Mouse (Mus musculus) gastrocnemius, postnatal 36 days (tissue): Measurements from ENCODE around the gene Cnpy2. TPM values are rescaled to one million over a fixed set of nuclear protein-coding genes. Genes with fewer than 3 reads are reported as not detected.

Experiments used
- DNase-seq, 2 experiments: peaks; one replicate each; pipeline ENCODE4 v3.0.0; 2022
- intact Hi-C: fragments of 180-260 bp; cut with DNase I; formaldehyde crosslinking; loops from one replicate; pipeline ENCODE4 v1.15.1; 2025
- total RNA-seq, 2 experiments: library from RNA; stranded (reverse); gene quantifications; 2 replicates each; pipeline ENCODE4 v1.2.3; 2021

Cnpy2 gene
- total RNA-seq, 2 experiments from 2014 or later, result 41.6 to 45.4 TPM

GRCm38 (mm10) chr10:128359226-128359625 is 37.0 kb downstream of the Cnpy2 start:
- intact Hi-C loops, result no loop called here
- no peak for DNase-seq

GRCm38 (mm10) chr10:128361836-128362235 is 39.6 kb downstream of the Cnpy2 start:
- no peak for DNase-seq
- intact Hi-C loops, result no loop called here

DNA sequence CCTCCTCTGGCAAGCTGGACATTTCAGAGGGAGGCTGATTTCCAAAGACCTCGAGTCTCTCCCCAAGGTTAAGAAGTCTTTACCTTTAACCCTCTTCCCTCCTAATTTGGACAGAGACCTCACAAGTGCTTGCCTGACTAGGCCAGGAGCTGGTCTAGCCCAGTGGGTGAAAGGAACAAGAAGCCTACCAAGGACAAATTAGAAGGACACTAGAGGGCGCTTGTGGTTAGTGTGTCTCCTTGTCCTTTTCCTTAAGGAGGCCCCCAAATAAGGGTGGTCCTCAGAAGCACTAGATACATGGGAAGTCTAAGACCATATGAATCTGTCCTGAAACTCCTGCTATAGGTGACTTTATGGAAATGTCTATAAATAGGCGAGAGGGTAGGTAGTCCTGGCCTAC is 40.3 kb downstream of the Cnpy2 start:
- intact Hi-C loops, result no loop called here
- no peak for DNase-seq

DNA sequence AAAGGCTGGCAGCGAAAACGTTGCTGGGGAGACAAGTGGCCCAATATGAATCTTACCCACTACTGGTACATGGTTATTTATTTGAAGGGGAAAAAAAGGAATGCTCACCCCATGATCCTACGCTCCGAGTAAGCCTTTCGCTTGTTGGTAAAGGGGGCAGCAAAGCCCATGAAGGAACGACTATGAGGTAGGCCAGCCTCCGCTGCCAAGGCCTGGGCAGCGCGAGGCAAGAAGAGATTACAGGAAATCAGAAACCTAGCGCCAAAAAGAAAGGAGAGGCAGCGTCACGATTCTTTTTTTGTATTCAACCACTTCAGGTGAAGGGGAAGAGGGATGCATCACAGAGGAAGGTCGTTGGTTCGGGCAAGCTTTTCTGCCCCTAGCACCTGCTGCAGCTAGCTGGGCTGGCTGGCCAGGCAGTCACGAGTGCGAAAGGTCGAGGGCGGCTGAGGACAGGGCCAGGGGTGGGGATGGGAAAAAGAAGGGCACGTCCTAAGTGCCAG is 45.7 kb downstream of the Cnpy2 start:
- no peak for DNase-seq
- intact Hi-C loops, result no loop called here

DNA sequence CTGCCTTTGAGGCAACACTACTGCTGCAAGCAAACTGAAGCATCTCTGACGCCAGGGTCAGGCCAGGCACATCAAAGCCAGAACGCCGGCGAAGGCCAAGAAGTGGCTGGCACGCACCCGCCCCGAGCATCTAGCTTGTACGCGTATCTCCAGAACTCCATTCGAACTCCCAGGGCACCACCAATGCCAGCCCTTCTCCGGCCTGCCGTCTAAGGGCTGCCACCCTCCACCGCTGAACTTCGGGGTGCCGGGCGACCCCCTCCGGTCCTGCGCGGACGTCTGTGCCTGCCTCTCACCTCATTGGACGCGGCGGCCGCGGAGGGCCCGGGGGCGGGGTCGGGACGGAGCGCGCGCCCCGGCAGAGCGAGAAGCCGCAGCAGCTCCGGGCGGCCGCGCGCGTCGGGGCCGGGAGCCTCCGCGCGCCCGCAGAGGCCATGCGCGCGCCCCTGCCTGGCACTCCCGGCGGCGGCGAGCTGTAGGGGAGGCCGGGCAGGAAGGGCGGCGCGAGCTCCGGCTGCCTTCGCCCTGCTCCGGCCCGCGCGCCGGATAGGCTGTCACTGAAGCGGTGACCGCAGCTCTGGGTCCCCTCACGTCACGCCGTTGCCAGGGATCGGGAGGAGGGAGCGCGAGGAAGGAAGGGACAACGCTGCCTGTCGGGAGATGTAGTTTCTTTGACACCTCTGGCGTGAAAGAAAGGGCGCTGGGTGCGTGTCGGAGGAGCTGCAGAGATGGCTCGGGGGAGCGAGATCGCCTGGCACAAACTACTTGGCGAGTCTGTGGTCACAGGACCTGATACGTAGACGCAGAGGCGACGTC is 46.4 kb downstream of the Cnpy2 start, which contains the start of gene Coq10a:
Gene Coq10a, minus strand, starts transcription at position 596 of the 816 bp plus-strand sequence.
- peak; percentile 88 to 89 for DNase-seq
- intact Hi-C loops, result no loop called here

- intact Hi-C loops, result no loop called here
- DNase-seq, result no peak
These were observed 46.9 kb downstream of the Cnpy2 start for GRCm38 (mm10) chr10:128369218-128369543.

DNA sequence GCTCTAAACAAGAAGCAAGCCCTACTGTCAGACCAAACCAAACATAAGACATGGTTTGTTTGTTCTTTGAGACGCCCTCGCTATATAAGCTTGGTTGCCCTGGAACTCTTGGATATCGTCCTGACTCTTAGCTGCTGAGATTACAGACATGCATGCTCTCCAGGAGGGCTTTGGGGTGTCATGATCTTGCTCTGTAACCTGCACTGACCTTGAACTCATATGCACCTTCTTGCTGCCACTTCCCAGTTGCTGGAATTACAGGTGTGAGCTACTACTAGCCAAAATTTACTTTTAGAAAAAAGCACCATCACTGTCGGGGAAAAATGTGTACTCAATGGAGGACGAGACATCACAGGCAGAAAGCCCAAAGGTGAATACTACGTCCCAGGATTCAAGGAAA is 47.3 kb downstream of the Cnpy2 start:
- intact Hi-C loops, result no loop called here
- no peak for DNase-seq

- intact Hi-C loops, result no loop called here
- DNase-seq, result no peak
These were observed 47.8 kb downstream of the Cnpy2 start for GRCm38 (mm10) chr10:128370021-128370420.

DNA sequence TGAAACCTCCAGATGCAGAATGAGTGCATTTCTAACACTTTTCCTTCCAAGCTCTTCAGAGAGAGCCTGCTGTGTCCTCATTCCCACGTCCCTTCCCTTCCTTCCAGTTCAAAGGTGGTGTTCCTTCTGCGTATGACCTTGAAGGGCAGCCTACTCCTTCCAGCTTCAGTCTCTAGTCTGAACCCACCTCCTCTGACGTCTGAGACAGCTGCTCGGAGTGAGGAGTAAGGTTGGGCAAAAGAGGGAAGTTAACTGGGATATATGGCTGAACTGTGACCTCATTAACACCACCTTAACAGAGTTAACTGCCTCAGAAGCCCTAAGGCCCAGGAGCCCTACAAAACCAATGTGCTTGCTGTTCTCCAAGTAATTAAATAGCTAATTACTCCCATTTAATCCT is 48.3 kb downstream of the Cnpy2 start:
- no peak for DNase-seq
- intact Hi-C loops, result no loop called here

- DNase-seq, result no peak
- intact Hi-C loops, result no loop called here
These were observed 49.9 kb downstream of the Cnpy2 start for GRCm38 (mm10) chr10:128372142-128372541.

GRCm38 (mm10) chr10:128372989-128373748 is 50.9 kb downstream of the Cnpy2 start:
- intact Hi-C loops, result no loop called here
- DNase-seq, result no peak

DNA sequence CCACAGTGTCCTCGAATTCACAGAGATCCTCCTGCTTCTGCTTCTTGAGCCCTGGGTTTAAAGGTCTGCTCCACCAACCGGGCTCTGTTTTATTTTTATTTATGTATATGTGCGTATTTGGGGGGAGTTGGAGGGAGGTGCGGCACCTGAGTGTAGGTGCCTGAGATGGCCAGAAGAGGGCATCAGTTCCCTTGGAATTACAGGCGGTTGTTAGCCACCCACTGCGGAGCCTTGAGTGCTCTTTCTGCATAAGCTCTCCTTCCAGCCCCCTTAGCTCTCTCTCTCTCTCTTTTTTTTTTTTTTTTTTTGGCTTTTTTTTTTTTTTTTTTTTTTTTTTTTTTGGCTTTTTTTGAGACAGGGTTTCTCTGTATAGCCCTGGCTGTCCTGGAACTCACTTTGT is 52.1 kb downstream of the Cnpy2 start:
- DNase-seq, result no peak
- intact Hi-C loops, result no loop called here

DNA sequence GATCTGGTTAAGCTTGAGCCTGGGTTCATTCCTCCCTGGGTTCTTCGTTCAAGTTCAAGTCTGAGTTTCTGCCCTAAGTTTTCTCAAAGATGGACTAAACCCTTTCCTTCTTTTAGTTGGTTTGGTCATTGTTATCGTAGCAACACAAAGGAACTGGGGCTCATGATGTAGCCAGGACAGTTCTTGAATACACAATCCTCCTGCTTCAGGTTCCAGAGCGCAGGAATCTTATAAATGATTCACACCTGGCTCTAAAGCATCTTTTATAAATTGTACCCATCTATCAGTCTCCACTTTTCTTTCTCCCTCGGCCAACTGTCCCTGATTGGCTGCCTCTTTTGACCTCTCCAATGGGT is 53.8 kb downstream of the Cnpy2 start:
- no peak for DNase-seq
- intact Hi-C loops, result loop anchor here (5.0 kb wide), 1 partner anchor 39 kb away; the partner anchor contains the start of gene Cs

- DNase-seq, result peak; percentile 83 to 87
- intact Hi-C loops, result loop anchor here (5.0 kb wide), 1 partner anchor 39 kb away; the partner anchor contains the start of gene Cs
These were observed 54.4 kb downstream of the Cnpy2 start, which contains the start of gene Ankrd52 for GRCm38 (mm10) chr10:128376455-128377211. TSS of gene Ankrd52 (plus strand) at chr10:128377115.

Other genes starting within 250 kb of the Cnpy2 start
- 1,000 to 10,000 TPM; 3,740 to 3,926 TPM for gene Atp5b, start 239.2 kb upstream of the Cnpy2 start, total RNA-seq
- gene Baz2a, start 230.9 kb upstream of the Cnpy2 start, total RNA-seq, result 10 to 100 TPM; 11.9 to 14.2 TPM
- gene Rbms2, start 142.2 kb upstream of the Cnpy2 start, total RNA-seq, result 10 to 100 TPM; 53.4 to 58.1 TPM
- gene Gls2, start 128.0 kb upstream of the Cnpy2 start, total RNA-seq, result under 1 TPM; 0.35 to 0.59 TPM
- 10 to 100 TPM; 31.8 to 32.3 TPM for gene Spryd4, start 110.7 kb upstream of the Cnpy2 start, total RNA-seq
- not detected for gene Mip, start 96.6 kb upstream of the Cnpy2 start, total RNA-seq
- 1 to 10 TPM; 1.7 to 2.2 TPM for gene Timeless, start 90.4 kb upstream of the Cnpy2 start, total RNA-seq
- not detected for gene Apon, start 68.4 kb upstream of the Cnpy2 start, total RNA-seq
- not detected for gene Apof, start 53.8 kb upstream of the Cnpy2 start, total RNA-seq
- 1 to 10 TPM; 3.2 to 3.9 TPM for gene Stat2, start 51.9 kb upstream of the Cnpy2 start, total RNA-seq
- gene Il23a, start 23.7 kb upstream of the Cnpy2 start, total RNA-seq, result not detected
- 1 to 10 TPM; 4.4 to 5.6 TPM for gene Pan2, start 19.1 kb upstream of the Cnpy2 start, total RNA-seq
- gene Cs, start 15.3 kb downstream of the Cnpy2 start, total RNA-seq, result 100 to 1,000 TPM; 586 to 610 TPM
- 100 to 1,000 TPM; 433 to 434 TPM for gene Coq10a, start 46.5 kb downstream of the Cnpy2 start, total RNA-seq
- gene Ankrd52, start 54.7 kb downstream of the Cnpy2 start, total RNA-seq, result 10 to 100 TPM; 50.5 to 55.7 TPM
- not detected for gene Slc39a5, start 78.8 kb downstream of the Cnpy2 start, total RNA-seq
- gene Nabp2, start 89.0 kb downstream of the Cnpy2 start, total RNA-seq, result 10 to 100 TPM; 48.1 to 50.4 TPM
- 10 to 100 TPM; 10.4 to 10.5 TPM for gene Rnf41, start 89.2 kb downstream of the Cnpy2 start, total RNA-seq
- gene Smarcc2, start 136.8 kb downstream of the Cnpy2 start, total RNA-seq, result 10 to 100 TPM; 39.2 to 46.4 TPM
- 100 to 1,000 TPM; 155 to 171 TPM for gene Myl6, start 171.7 kb downstream of the Cnpy2 start, total RNA-seq
- 10 to 100 TPM in 1 of 2 experiments, 1 to 10 TPM in 1; 5.6 to 21.4 TPM for gene Myl6b, start 176.2 kb downstream of the Cnpy2 start, total RNA-seq
- 10 to 100 TPM; 12.8 to 13.0 TPM for gene Esyt1, start 203.4 kb downstream of the Cnpy2 start, total RNA-seq
- 1 to 10 TPM; 3.7 to 5.3 TPM for gene Zc3h10, start 225.3 kb downstream of the Cnpy2 start, total RNA-seq
- 100 to 1,000 TPM; 857 to 980 TPM for gene Rpl41, start 226.8 kb downstream of the Cnpy2 start, total RNA-seq
- gene Pa2g4, start 243.5 kb downstream of the Cnpy2 start, total RNA-seq, result 10 to 100 TPM; 32.8 to 39.0 TPM